Mouse (Mus musculus): ENCODE results near the gene Mrps18b. TPM values are rescaled to one million over a fixed set of nuclear protein-coding genes. Genes with fewer than 3 reads are reported as not detected.

Gene Mrps18b
- polyA plus RNA-seq, 1 experiment, result 39.5 TPM

GRCm38 (mm10) chr17:35897644-35898573, 18.3 kb downstream of the Mrps18b start:
- DNase-seq (ENCODE audit: low read depth in 1 of 2, low spot score in 2 of 2), result no peak
- Histone ChIP-seq H3K36me3 (ENCODE audit: control insufficient read depth, insufficient read depth, low read length) (peaks cover under 1% of the 10 kb centered on the region; the same call in 1 of the 2 replicates), H3K27ac (ENCODE audit: insufficient read depth, low read length) (no peak overlapping the region; the same call in 1 of the 2 replicates), H3K4me3 (ENCODE audit: extremely low read depth, insufficient read depth, insufficient read length) (no peak overlapping the region), H3K27me3 (ENCODE audit: control insufficient read depth, insufficient read depth, low read length) (no peaks in the 10 kb centered on the region), H3K4me1 (ENCODE audit: control insufficient read depth, insufficient read depth, insufficient read length) (no peaks in the 10 kb centered on the region; the same call in 1 of the 2 replicates)
- 32% methylated on average over 23 of the region's 23 CpGs for WGBS
- TF ChIP-seq POLR2A (IDR thresholded peaks at IDR 0.05; ENCODE audit: low read depth, low read length) (no peak), CTCF (IDR thresholded peaks at IDR 0.05; ENCODE audit: extremely low read depth, insufficient read depth, insufficient read length, insufficient replicate concordance) (no peak)

- DNase-seq (ENCODE audit: low read depth in 1 of 2, low spot score in 2 of 2), result peak; percentile 84 to 89
- no peaks in the 10 kb centered on the region for H3K27me3 ChIP-seq (ENCODE audit: control insufficient read depth, insufficient read depth, low read length)
- peak within 1 kb of the TSS; percentile 81 for H3K27ac ChIP-seq (ENCODE audit: insufficient read depth, low read length)
- peaks cover 8% of the 10 kb centered on the region for H3K36me3 ChIP-seq (ENCODE audit: control insufficient read depth, insufficient read depth, low read length)
- no peaks in the 10 kb centered on the region; the same call in 1 of the 2 replicates for H3K4me1 ChIP-seq (ENCODE audit: control insufficient read depth, insufficient read depth, insufficient read length)
- H3K4me3 ChIP-seq (ENCODE audit: extremely low read depth, insufficient read depth, insufficient read length), result peak within 1 kb of the TSS; percentile 88
- TF ChIP-seq POLR2A (IDR thresholded peaks at IDR 0.05; ENCODE audit: low read depth, low read length) (no peak), CTCF (IDR thresholded peaks at IDR 0.05; ENCODE audit: extremely low read depth, insufficient read depth, insufficient read length, insufficient replicate concordance) (no peak)
- WGBS, result under 1% methylated on average over 78 of the region's 86 CpGs
These were observed 19.2 kb downstream of the Mrps18b start, which contains the start of gene 2310061I04Rik for GRCm38 (mm10) chr17:35896781-35897643. Gene 2310061I04Rik (minus strand): TSS chr17:35897431.

- Histone ChIP-seq H3K4me3 (ENCODE audit: extremely low read depth, insufficient read depth, insufficient read length) (no peak overlapping the region), H3K27me3 (ENCODE audit: control insufficient read depth, insufficient read depth, low read length) (no peaks in the 10 kb centered on the region), H3K36me3 (ENCODE audit: control insufficient read depth, insufficient read depth, low read length) (peaks cover 72% of the 10 kb centered on the region), H3K27ac (ENCODE audit: insufficient read depth, low read length) (no peak overlapping the region), H3K4me1 (ENCODE audit: control insufficient read depth, insufficient read depth, insufficient read length) (no peaks in the 10 kb centered on the region)
- WGBS, result 88% methylated on average over 11 of the region's 17 CpGs
- no peak for DNase-seq (ENCODE audit: low read depth in 1 of 2, low spot score in 2 of 2)
- TF ChIP-seq CTCF (IDR thresholded peaks at IDR 0.05; ENCODE audit: extremely low read depth, insufficient read depth, insufficient read length, insufficient replicate concordance) (no peak), POLR2A (IDR thresholded peaks at IDR 0.05; ENCODE audit: low read depth, low read length) (no peak)
These were observed 28.5 kb downstream of the Mrps18b start for GRCm38 (mm10) chr17:35887725-35888124.

- Histone ChIP-seq H3K4me1 (ENCODE audit: control insufficient read depth, insufficient read depth, insufficient read length) (peaks cover 3% of the 10 kb centered on the region; the same call in 1 of the 2 replicates), H3K27ac (ENCODE audit: insufficient read depth, low read length) (no peak overlapping the region), H3K36me3 (ENCODE audit: control insufficient read depth, insufficient read depth, low read length) (peaks cover 52% of the 10 kb centered on the region), H3K4me3 (ENCODE audit: extremely low read depth, insufficient read depth, insufficient read length) (no peak overlapping the region), H3K27me3 (ENCODE audit: control insufficient read depth, insufficient read depth, low read length) (no peaks in the 10 kb centered on the region)
- TF ChIP-seq CTCF (IDR thresholded peaks at IDR 0.05; ENCODE audit: extremely low read depth, insufficient read depth, insufficient read length, insufficient replicate concordance) (no peak), POLR2A (IDR thresholded peaks at IDR 0.05; ENCODE audit: low read depth, low read length) (no peak)
- DNase-seq (ENCODE audit: low read depth in 1 of 2, low spot score in 2 of 2), result no peak
- 95% methylated on average over 14 of the region's 14 CpGs for WGBS
These were observed 32.4 kb downstream of the Mrps18b start for GRCm38 (mm10) chr17:35883777-35884176.

- no peak for DNase-seq (ENCODE audit: low read depth in 1 of 2, low spot score in 2 of 2)
- Histone ChIP-seq H3K4me1 (ENCODE audit: control insufficient read depth, insufficient read depth, insufficient read length) (peaks cover 3% of the 10 kb centered on the region; the same call in 1 of the 2 replicates), H3K36me3 (ENCODE audit: control insufficient read depth, insufficient read depth, low read length) (peaks cover 43% of the 10 kb centered on the region), H3K27ac (ENCODE audit: insufficient read depth, low read length) (no peak overlapping the region), H3K4me3 (ENCODE audit: extremely low read depth, insufficient read depth, insufficient read length) (no peak overlapping the region), H3K27me3 (ENCODE audit: control insufficient read depth, insufficient read depth, low read length) (no peaks in the 10 kb centered on the region)
- 96% methylated on average over 17 of the region's 17 CpGs for WGBS
- no peak for TF ChIP-seq POLR2A (IDR thresholded peaks at IDR 0.05; ENCODE audit: low read depth, low read length)
- TF ChIP-seq CTCF (IDR thresholded peaks at IDR 0.05; ENCODE audit: extremely low read depth, insufficient read depth, insufficient read length, insufficient replicate concordance), result no peak
These were observed 33.3 kb downstream of the Mrps18b start for GRCm38 (mm10) chr17:35882924-35883323.

GRCm38 (mm10) chr17:35879245-35880057, 36.7 kb downstream of the Mrps18b start, which contains the start of gene Dhx16:
Gene Dhx16 (plus strand): TSS chr17:35879819.
- peak; percentile 86 to 96 for DNase-seq (ENCODE audit: low read depth in 1 of 2, low spot score in 2 of 2)
- peaks cover 34% of the 10 kb centered on the region for H3K36me3 ChIP-seq (ENCODE audit: control insufficient read depth, insufficient read depth, low read length)

More at GRCm38 (mm10) chr17:35879245-35880057, 36.7 kb downstream of the Mrps18b start, which contains the start of gene Dhx16:
- peak within 1 kb of the TSS; percentile 51 for H3K27ac ChIP-seq (ENCODE audit: insufficient read depth, low read length)
- 6% methylated on average over 66 of the region's 66 CpGs for WGBS
- peak within 1 kb of the TSS; percentile 87 for H3K4me3 ChIP-seq (ENCODE audit: extremely low read depth, insufficient read depth, insufficient read length)
- peaks cover 3% of the 10 kb centered on the region; the same call in 1 of the 2 replicates for H3K4me1 ChIP-seq (ENCODE audit: control insufficient read depth, insufficient read depth, insufficient read length)
- H3K27me3 ChIP-seq (ENCODE audit: control insufficient read depth, insufficient read depth, low read length), result no peaks in the 10 kb centered on the region
- TF ChIP-seq CTCF (IDR thresholded peaks at IDR 0.05; ENCODE audit: extremely low read depth, insufficient read depth, insufficient read length, insufficient replicate concordance) (peak; percentile 84; the same call in 1 of the 2 replicates), POLR2A (IDR thresholded peaks at IDR 0.05; ENCODE audit: low read depth, low read length) (peak; percentile 19; the same call in 1 of the 2 replicates)
